Mouse (Mus musculus): ENCODE results near the gene Nbeal1. TPM values are rescaled to one million over a fixed set of nuclear protein-coding genes. Genes with fewer than 3 reads are reported as not detected.

Nbeal1 gene
- polyA plus RNA-seq, 1 experiment from 2014 or later, result 7.9 TPM

- DNase-seq (ENCODE audit: low spot score) (no peak), ATAC-seq (replicated peaks; ENCODE audit: low FRiP score, low read depth) (no peak)
- TF ChIP-seq CTCF (IDR thresholded peaks at IDR 0.05; ENCODE audit: low read depth), result no peak
- H3K36me3 ChIP-seq (ENCODE audit: insufficient read depth, low read length), result peaks cover 30% of the 10 kb centered on the region
- no peak overlapping the region for H3K9ac ChIP-seq (ENCODE audit: low read depth, low read length)
- WGBS, result 68% methylated on average over 1 of the region's 1 CpGs
- no peak overlapping the region for H3K27ac ChIP-seq
- no peak overlapping the region for H3K4me3 ChIP-seq (replicated peaks; ENCODE audit: low read depth, low read length)
- no peak overlapping the region for H3K4me2 ChIP-seq (ENCODE audit: low read length)
- H3K9me3 ChIP-seq (replicated peaks; ENCODE audit: low read length), result no peaks in the 10 kb centered on the region
- no peaks in the 10 kb centered on the region for H3K4me1 ChIP-seq (replicated peaks; ENCODE audit: insufficient read depth, low read length)
- no peaks in the 10 kb centered on the region for H3K27me3 ChIP-seq (ENCODE audit: insufficient read depth, low read length)
These were observed 113.5 kb downstream of the Nbeal1 start for GRCm38 (mm10) chr1:60293921-60294320.

DNA sequence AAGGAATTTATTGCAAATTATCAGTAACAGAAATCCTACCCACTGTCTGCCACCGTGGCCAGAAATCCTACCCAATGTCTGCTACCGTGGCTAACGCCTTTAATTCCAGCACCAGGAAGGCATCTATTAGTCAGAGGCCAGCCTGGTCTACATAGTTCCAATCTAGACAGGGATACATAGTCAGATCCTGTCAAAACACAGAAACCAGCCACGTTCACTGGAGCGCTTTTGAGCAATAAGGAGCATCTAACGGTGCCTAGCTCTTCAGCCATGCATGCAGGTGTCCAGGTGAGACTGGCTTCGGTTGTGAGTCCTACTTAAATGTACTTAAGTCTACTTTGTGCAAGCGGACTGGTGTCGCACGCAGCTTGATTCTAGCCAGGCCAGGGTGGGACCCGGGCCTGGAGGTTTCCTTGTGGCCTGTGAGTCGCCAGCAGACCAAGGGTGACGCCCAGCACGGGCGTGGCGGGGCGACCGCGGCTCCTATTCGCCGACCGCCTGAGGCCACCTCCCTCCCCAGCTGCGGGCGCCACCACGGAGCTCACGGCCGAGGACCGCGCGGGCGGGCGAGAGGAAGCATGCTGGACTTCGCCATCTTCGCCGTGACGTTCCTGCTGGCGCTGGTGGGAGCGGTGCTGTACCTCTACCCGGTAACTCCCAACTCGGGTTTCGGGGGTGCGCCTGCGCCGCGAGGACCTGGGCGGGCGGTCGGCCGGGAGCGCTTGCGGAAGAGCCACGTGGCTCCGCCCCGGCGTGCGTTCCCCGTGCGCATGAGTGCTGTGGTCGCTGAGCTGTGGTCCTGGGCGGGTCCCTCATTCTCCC, 162.6 kb downstream of the Nbeal1 start, which contains the start of gene Cyp20a1:
Gene Cyp20a1 (plus strand): TSS at position 516 of the 822 bp plus-strand sequence.
- ATAC-seq (replicated peaks; ENCODE audit: low FRiP score, low read depth), result peak; percentile 99

DNA sequence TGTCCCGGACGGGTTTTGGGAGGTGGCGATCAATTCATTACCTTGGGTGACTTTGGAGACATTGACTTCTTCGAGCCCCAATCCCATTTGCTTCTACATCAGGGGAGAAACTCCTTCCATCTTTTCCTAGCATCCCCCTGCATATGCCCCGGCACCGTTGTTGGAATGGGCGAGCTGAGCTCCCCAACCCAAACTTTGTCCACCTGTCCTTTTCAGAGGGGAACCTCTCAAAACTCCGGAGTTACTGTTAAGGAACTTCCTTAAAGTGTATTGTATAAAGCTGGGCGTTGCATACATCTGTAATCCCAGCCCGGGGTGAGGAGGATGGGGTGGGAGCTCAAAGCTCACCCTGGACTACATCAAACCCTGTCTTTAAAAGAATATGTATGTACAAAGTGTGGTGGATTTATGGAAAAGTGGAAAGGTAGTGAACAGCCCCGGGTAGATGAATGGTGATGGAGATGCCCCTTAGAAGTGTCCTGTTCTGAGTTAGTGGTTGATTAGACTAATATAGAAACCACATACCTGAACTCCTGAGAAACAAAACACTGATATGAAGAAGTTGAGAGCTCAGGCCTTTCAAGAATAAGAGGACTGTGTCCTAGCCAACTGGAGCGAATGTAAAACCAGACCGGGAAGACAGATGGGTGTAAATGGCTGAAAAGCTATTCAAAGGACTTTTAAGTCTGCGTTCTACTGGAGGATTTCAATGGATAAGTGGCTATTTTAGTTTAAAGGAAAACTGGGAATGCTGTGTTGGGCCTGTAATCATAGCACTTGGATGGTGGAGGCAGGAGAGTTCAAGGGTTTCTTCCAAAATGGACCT, 163.4 kb downstream of the Nbeal1 start:
- Histone ChIP-seq H3K36me3 (ENCODE audit: insufficient read depth, low read length) (no peaks in the 10 kb centered on the region), H3K9me3 (replicated peaks; ENCODE audit: low read length) (no peaks in the 10 kb centered on the region), H3K4me2 (ENCODE audit: low read length) (peak overlapping the region; percentile 79), H3K27ac (peak overlapping the region; percentile 93), H3K4me3 (replicated peaks; ENCODE audit: low read depth, low read length) (peak overlapping the region; percentile 64), H3K27me3 (ENCODE audit: insufficient read depth, low read length) (no peaks in the 10 kb centered on the region), H3K9ac (ENCODE audit: low read depth, low read length) (peak overlapping the region; percentile 67), H3K4me1 (replicated peaks; ENCODE audit: insufficient read depth, low read length) (peaks cover 8% of the 10 kb centered on the region)
- no peak for TF ChIP-seq CTCF (IDR thresholded peaks at IDR 0.05; ENCODE audit: low read depth)
- ATAC-seq (replicated peaks; ENCODE audit: low FRiP score, low read depth) (no peak), DNase-seq (ENCODE audit: low spot score) (peak; percentile 17)
- 10% methylated on average over 14 of the region's 14 CpGs for WGBS

More for the DNA sequence above, 162.6 kb downstream of the Nbeal1 start, which contains the start of gene Cyp20a1:
- Histone ChIP-seq H3K9me3 (replicated peaks; ENCODE audit: low read length) (no peaks in the 10 kb centered on the region), H3K4me3 (replicated peaks; ENCODE audit: low read depth, low read length) (peak within 1 kb of the TSS; percentile 64), H3K27ac (peak within 1 kb of the TSS; percentile 93), H3K4me1 (replicated peaks; ENCODE audit: insufficient read depth, low read length) (peaks cover 8% of the 10 kb centered on the region), H3K4me2 (ENCODE audit: low read length) (peak within 1 kb of the TSS; percentile 79), H3K9ac (ENCODE audit: low read depth, low read length) (peak within 1 kb of the TSS; percentile 67), H3K27me3 (ENCODE audit: insufficient read depth, low read length) (no peaks in the 10 kb centered on the region), H3K36me3 (ENCODE audit: insufficient read depth, low read length) (peaks cover 3% of the 10 kb centered on the region; the same call in 1 of the 2 replicates)
- no peak for TF ChIP-seq CTCF (IDR thresholded peaks at IDR 0.05; ENCODE audit: low read depth)
- 1% methylated on average over 60 of the region's 60 CpGs for WGBS
- peak; percentile 95 for DNase-seq (ENCODE audit: low spot score)

DNA sequence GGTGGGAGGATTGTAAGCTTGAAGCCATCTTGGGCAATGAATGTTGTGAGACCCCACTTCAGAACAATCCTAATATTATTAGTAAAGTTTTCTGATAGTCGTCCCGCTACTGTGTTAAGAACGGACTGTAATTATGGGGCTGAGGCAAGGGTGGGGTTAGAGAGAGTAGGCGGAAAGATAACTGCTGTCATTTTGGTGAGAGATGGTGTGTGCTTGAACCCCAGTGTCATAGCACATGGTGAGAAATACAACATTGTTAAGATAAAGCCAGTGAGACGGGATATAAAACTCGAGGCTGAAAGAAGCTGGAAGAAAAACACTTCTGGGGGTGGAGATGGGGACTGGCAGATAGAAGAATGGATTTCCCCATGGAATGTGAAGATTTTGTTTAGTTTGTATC, 164.3 kb downstream of the Nbeal1 start:
- H3K27ac ChIP-seq, result no peak overlapping the region

DNA sequence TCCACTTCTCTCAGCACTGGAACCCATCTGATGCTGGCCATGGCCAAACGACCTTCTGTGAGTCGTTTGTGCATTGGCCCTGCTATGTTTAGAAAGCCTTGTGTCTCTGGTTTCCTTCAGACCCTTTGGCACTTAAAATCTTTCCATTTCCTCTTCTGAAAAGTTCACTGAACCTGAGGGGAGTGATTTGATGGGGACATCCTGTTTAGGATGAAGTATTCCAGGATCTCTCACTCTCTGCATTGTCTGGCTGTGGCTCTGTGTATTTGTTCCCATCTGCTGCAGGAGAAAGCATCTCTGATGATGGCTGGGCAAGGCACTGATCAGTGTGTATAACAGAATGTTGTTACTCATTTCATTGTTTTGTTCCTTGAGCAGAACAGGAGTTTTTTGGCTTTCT, 165.3 kb downstream of the Nbeal1 start:
- WGBS, result 38% methylated on average over 2 of the region's 2 CpGs
- ATAC-seq (replicated peaks; ENCODE audit: low FRiP score, low read depth) (no peak), DNase-seq (ENCODE audit: low spot score) (peak; percentile 56)
- Histone ChIP-seq H3K9me3 (replicated peaks; ENCODE audit: low read length) (peaks cover 8% of the 10 kb centered on the region; the same call in 1 of the 2 replicates), H3K36me3 (ENCODE audit: insufficient read depth, low read length) (no peaks in the 10 kb centered on the region), H3K9ac (ENCODE audit: low read depth, low read length) (no peak overlapping the region), H3K4me3 (replicated peaks; ENCODE audit: low read depth, low read length) (no peak overlapping the region), H3K4me1 (replicated peaks; ENCODE audit: insufficient read depth, low read length) (peaks cover 8% of the 10 kb centered on the region), H3K27ac (peak overlapping the region; percentile 31), H3K27me3 (ENCODE audit: insufficient read depth, low read length) (no peaks in the 10 kb centered on the region), H3K4me2 (ENCODE audit: low read length) (no peak overlapping the region)
- no peak for TF ChIP-seq CTCF (IDR thresholded peaks at IDR 0.05; ENCODE audit: low read depth)

More for the DNA sequence above, 164.3 kb downstream of the Nbeal1 start:
- Histone ChIP-seq H3K4me1 (replicated peaks; ENCODE audit: insufficient read depth, low read length) (peaks cover 8% of the 10 kb centered on the region), H3K27me3 (ENCODE audit: insufficient read depth, low read length) (no peaks in the 10 kb centered on the region), H3K9me3 (replicated peaks; ENCODE audit: low read length) (peaks cover 5% of the 10 kb centered on the region; the same call in 1 of the 2 replicates), H3K4me3 (replicated peaks; ENCODE audit: low read depth, low read length) (no peak overlapping the region), H3K4me2 (ENCODE audit: low read length) (peak overlapping the region; percentile 79; the same call in 1 of the 2 replicates), H3K9ac (ENCODE audit: low read depth, low read length) (no peak overlapping the region), H3K36me3 (ENCODE audit: insufficient read depth, low read length) (no peaks in the 10 kb centered on the region)
- no peak for TF ChIP-seq CTCF (IDR thresholded peaks at IDR 0.05; ENCODE audit: low read depth)
- ATAC-seq (replicated peaks; ENCODE audit: low FRiP score, low read depth) (no peak), DNase-seq (ENCODE audit: low spot score) (peak; percentile 6)
- 82% methylated on average over 6 of the region's 6 CpGs for WGBS

DNA sequence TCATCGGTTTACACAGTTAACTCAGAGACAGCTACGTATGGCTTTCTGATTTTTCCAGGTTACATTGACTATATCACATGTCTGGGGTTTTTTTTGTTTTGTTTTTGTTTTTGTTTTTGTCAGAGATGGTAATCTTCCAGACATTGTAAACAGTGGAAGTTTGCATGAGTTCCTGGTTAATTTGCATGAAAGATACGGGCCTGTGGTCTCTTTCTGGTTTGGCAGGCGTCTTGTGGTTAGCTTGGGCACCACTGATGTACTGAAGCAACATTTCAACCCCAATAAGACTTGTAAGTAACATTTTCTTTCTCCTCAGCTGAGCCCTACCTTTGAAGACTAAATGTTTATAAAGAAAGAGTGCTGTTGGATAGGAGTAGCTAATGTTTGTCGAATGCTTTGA, 172.4 kb downstream of the Nbeal1 start:
- 91% methylated on average over 5 of the region's 5 CpGs for WGBS
- TF ChIP-seq CTCF (IDR thresholded peaks at IDR 0.05; ENCODE audit: low read depth), result no peak
- no peak overlapping the region for H3K4me3 ChIP-seq (replicated peaks; ENCODE audit: low read depth, low read length)
- no peak overlapping the region for H3K4me2 ChIP-seq (ENCODE audit: low read length)
- 0 out of 2 replicates have a peak, but pooled peaks cover 6% of the 10 kb centered on the region for H3K36me3 ChIP-seq (ENCODE audit: insufficient read depth, low read length)
- ATAC-seq (replicated peaks; ENCODE audit: low FRiP score, low read depth) (no peak), DNase-seq (ENCODE audit: low spot score) (no peak)
- no peak overlapping the region for H3K9ac ChIP-seq (ENCODE audit: low read depth, low read length)
- H3K27ac ChIP-seq, result no peak overlapping the region
- peaks cover 8% of the 10 kb centered on the region; the same call in 1 of the 2 replicates for H3K9me3 ChIP-seq (replicated peaks; ENCODE audit: low read length)
- H3K4me1 ChIP-seq (replicated peaks; ENCODE audit: insufficient read depth, low read length), result no peaks in the 10 kb centered on the region
- no peaks in the 10 kb centered on the region for H3K27me3 ChIP-seq (ENCODE audit: insufficient read depth, low read length)

Measured in kidney, postnatal 0 days (tissue).